In genomic region chr11:85492231-85492630, GRCm38 (mm10) we compare ENCODE assay signal across 8 mouse cellular contexts.
DNase-seq lines count a peak whose midpoint lies in the region; ATAC-seq and TF ChIP-seq lines count a peak whose summit lies in the region.
"Had no signal": no experiment of that assay in that cellular context is flagged by ENCODE, and none has a peak within 500 bp of the region (broad histone marks: within the 10 kb centered on the region; RNA-seq: fewer than 3 reads in every experiment).

No protein-coding gene starts in this region.

- no peaks in the 10 kb centered on the region for H3K27me3 ChIP-seq in embryonic facial prominence, embryonic 13.5 days
- H3K27me3 ChIP-seq in heart, embryonic 15.5 days: no peaks in the 10 kb centered on the region
- peaks cover 3% of the 10 kb centered on the region; the same call in 1 of the 2 replicates for H3K27me3 ChIP-seq in forebrain, embryonic 11.5 days (ENCODE audit: control insufficient read depth, insufficient read depth, low read length)
- H3K27me3 ChIP-seq: embryonic facial prominence, embryonic 12.5 days had no signal

- no peak for ATAC-seq in embryonic facial prominence, embryonic 13.5 days (ENCODE audit: insufficient number of reproducible peaks, insufficient read depth, low FRiP score, low TSS enrichment, low read depth)
- peak; percentile 80 for ATAC-seq in heart, embryonic 15.5 days (replicated peaks; ENCODE audit: insufficient number of reproducible peaks, insufficient read depth, low FRiP score, low read depth)
- no peak for ATAC-seq in forebrain, embryonic 11.5 days (replicated peaks; ENCODE audit: low FRiP score)

- H3K4me2 ChIP-seq in embryonic facial prominence, embryonic 13.5 days: peak overlapping the region; percentile 12; the same call in 1 of the 2 replicates
- H3K4me2 ChIP-seq in heart, embryonic 15.5 days: peak overlapping the region; percentile 52
- no peak overlapping the region for H3K4me2 ChIP-seq in forebrain, embryonic 11.5 days (ENCODE audit: low read depth, low read length, severe bottlenecking)
- H3K4me2 ChIP-seq: embryonic facial prominence, embryonic 12.5 days had no signal

- no peak overlapping the region for H3K9ac ChIP-seq in embryonic facial prominence, embryonic 13.5 days
- no peak overlapping the region for H3K9ac ChIP-seq in heart, embryonic 15.5 days
- no peak overlapping the region for H3K9ac ChIP-seq in forebrain, embryonic 11.5 days (ENCODE audit: low read length)
- H3K9ac ChIP-seq: embryonic facial prominence, embryonic 12.5 days had no signal

- H3K36me3 ChIP-seq in embryonic facial prominence, embryonic 13.5 days: no peaks in the 10 kb centered on the region
- no peaks in the 10 kb centered on the region for H3K36me3 ChIP-seq in heart, embryonic 15.5 days
- no peaks in the 10 kb centered on the region for H3K36me3 ChIP-seq in forebrain, embryonic 11.5 days (ENCODE audit: control insufficient read depth, insufficient read depth, low read length)
- H3K36me3 ChIP-seq: embryonic facial prominence, embryonic 12.5 days had no signal

- no peaks in the 10 kb centered on the region for H3K9me3 ChIP-seq in embryonic facial prominence, embryonic 13.5 days
- no peaks in the 10 kb centered on the region for H3K9me3 ChIP-seq in heart, embryonic 15.5 days (replicated peaks)
- H3K9me3 ChIP-seq in forebrain, embryonic 11.5 days (ENCODE audit: control insufficient read depth, low read length): no peaks in the 10 kb centered on the region
- H3K9me3 ChIP-seq: embryonic facial prominence, embryonic 12.5 days had no signal

- peak; percentile 67 for DNase-seq in adrenal gland, postnatal 14 days
- DNase-seq in layer of hippocampus, adult 2 months (ENCODE audit: low spot score in 2 of 2): peak; percentile 58 to 66
- peak; percentile 88 to 93 for DNase-seq in lung, adult 18-20 months
- DNase-seq in spleen, adult 18-20 months: no peak
- DNase-seq in forebrain, embryonic 11.5 days (ENCODE audit: low spot score): no peak

- TF ChIP-seq CTCF in layer of hippocampus, adult 2 months (conservative IDR thresholded peaks at IDR 0.05): no peak

- peaks cover 17% of the 10 kb centered on the region for H3K4me1 ChIP-seq in embryonic facial prominence, embryonic 13.5 days
- H3K4me1 ChIP-seq in heart, embryonic 15.5 days (replicated peaks): peaks cover 14% of the 10 kb centered on the region
- no peaks in the 10 kb centered on the region for H3K4me1 ChIP-seq in forebrain, embryonic 11.5 days (replicated peaks; ENCODE audit: control insufficient read depth, insufficient read depth, low read length)

- peak overlapping the region; percentile 44 for H3K27ac ChIP-seq in embryonic facial prominence, embryonic 13.5 days
- peak overlapping the region; percentile 84 for H3K27ac ChIP-seq in heart, embryonic 15.5 days
- peak overlapping the region; percentile 76 for H3K27ac ChIP-seq in layer of hippocampus, adult 2 months
- no peak overlapping the region for H3K27ac ChIP-seq in forebrain, embryonic 11.5 days (ENCODE audit: low read depth, low read length)

- H3K4me3 ChIP-seq in embryonic facial prominence, embryonic 13.5 days: no peak overlapping the region
- H3K4me3 ChIP-seq in heart, embryonic 15.5 days: 0 out of 2 replicates have a peak overlapping the region, but pooled peaks have one; percentile 13
- H3K4me3 ChIP-seq in layer of hippocampus, adult 2 months: peak overlapping the region; percentile 7; the same call in 1 of the 2 replicates
- no peak overlapping the region for H3K4me3 ChIP-seq in forebrain, embryonic 11.5 days (ENCODE audit: low read depth, low read length)
- H3K4me3 ChIP-seq: embryonic facial prominence, embryonic 12.5 days had no signal

- 34% methylated on average over 12 of the region's 12 CpGs for WGBS in embryonic facial prominence, embryonic 13.5 days
- 2% methylated on average over 12 of the region's 12 CpGs for WGBS in heart, embryonic 15.5 days
- WGBS in forebrain, embryonic 11.5 days: 53% methylated on average over 12 of the region's 12 CpGs

Comparison
In these comparisons a context has a peak if more than half of its experiments do, and no peak if none do; other contexts are left out.
1. DNase-seq: peak in adrenal gland, postnatal 14 days (single experiment), layer of hippocampus, adult 2 months (2 of 2) and lung, adult 18-20 months (2 of 2); none in spleen, adult 18-20 months (0 of 2) and forebrain, embryonic 11.5 days (single experiment).
2. H3K4me3 ChIP-seq: peak in heart, embryonic 15.5 days (single experiment) and layer of hippocampus, adult 2 months (single experiment); none in embryonic facial prominence, embryonic 13.5 days (single experiment) and forebrain, embryonic 11.5 days (single experiment).